Mouse (Mus musculus) C2C12 (cell line): Measurements from ENCODE around the gene Lrrc36.

Experiments
- CEBPB ChIP-seq: IDR thresholded peaks from one replicate; pipeline ENCODE4 v1.6.1; 2011; ENCODE audit warnings: low read depth, mild to moderate bottlenecking, control low read depth, moderate library complexity
- CTCF ChIP-seq: IDR thresholded peaks from one replicate; pipeline ENCODE4 v1.5.1; 2011; ENCODE audit not compliant: control insufficient read depth, insufficient read depth, insufficient read length
- FOSL1 ChIP-seq: IDR thresholded peaks from one replicate; pipeline ENCODE4 v1.8.0; 2011; ENCODE audit warnings: mild to moderate bottlenecking, low read length; ENCODE audit not compliant: poor library complexity, insufficient read depth, severe bottlenecking
- MAX ChIP-seq: IDR thresholded peaks from one replicate; pipeline ENCODE4 v1.6.1; 2011; ENCODE audit warnings: mild to moderate bottlenecking, control low read depth
- MYOD1 ChIP-seq: IDR thresholded peaks from one replicate; pipeline ENCODE4 v1.6.1; 2011; ENCODE audit warnings: low read depth; ENCODE audit not compliant: control insufficient read depth, insufficient read length
- MYOG ChIP-seq: IDR thresholded peaks from one replicate; pipeline ENCODE4 v1.6.1; 2011; ENCODE audit not compliant: control insufficient read depth, insufficient read length; ENCODE audit errors: extremely low read depth
- USF1 ChIP-seq: IDR thresholded peaks from one replicate; pipeline ENCODE4 v1.6.1; 2011; ENCODE audit warnings: low read depth, mild to moderate bottlenecking, control low read depth, moderate library complexity

GRCm38 (mm10) chr8:105469041-105469695, 55.8 kb downstream of the Lrrc36 start:
- TF ChIP-seq CEBPB (no peak), CTCF (no peak), USF1 (no peak), MAX (no peak), MYOD1 (no peak), MYOG (no peak), FOSL1 (no peak)
